Mouse (Mus musculus): Measurements from ENCODE around the gene Brms1l. TPM values are rescaled to one million over a fixed set of nuclear protein-coding genes. Genes with fewer than 3 reads are reported as not detected.

Brms1l gene
- polyA plus RNA-seq, 1 experiment from 2014 or later, result 45.1 TPM

DNA sequence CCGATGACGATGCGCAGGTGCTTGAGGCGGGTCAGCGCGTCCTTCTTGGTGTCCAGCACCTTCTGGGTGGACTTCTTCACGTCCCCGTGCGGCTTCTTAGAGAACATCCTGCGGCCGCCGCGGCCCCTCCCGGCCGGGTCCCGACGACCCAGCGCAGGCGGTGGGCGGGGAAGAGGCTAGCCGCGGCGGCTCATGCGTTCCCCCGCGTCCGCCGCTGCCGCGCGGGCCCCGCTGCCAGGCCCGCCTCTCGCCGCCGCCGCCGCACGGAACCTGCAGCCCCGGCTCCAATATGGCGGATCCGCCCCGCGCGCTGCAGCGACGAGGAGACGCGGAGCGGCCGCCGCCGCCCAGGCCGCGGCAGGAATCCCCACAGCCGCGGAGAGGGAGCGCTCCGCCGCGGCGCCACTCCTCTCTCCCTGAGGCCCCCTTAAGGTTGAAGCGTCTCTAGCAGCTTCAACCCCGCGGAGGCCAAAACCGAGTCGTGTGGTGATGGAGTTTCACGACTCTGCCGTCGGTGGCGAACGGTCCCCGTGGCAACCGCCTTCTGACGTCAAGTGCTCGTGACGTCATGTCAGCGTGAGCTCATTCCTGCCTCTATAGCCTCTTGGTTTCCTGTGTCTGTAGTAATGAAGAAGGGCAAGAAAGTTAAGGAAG lies 15.3 kb upstream of the Brms1l start, which contains the start of gene Ralgapa1:
Gene Ralgapa1, minus strand, starts transcription at position 507 of the 654 bp plus-strand sequence.
- WGBS, result under 1% methylated on average over 62 of the region's 78 CpGs
- Histone ChIP-seq H3K9ac (replicated peaks; ENCODE audit: low read depth, low read length) (peak within 1 kb of the TSS; percentile 85), H3K27ac (ENCODE audit: low read depth, low read length) (peak within 1 kb of the TSS; percentile 93), H3K36me3 (ENCODE audit: control insufficient read depth, insufficient read depth, low read length) (no peaks in the 10 kb centered on the region), H3K4me2 (ENCODE audit: low read depth, low read length) (peak within 1 kb of the TSS; percentile 52), H3K4me1 (ENCODE audit: control insufficient read depth, insufficient read depth, low read length) (peaks cover 8% of the 10 kb centered on the region; the same call in 1 of the 2 replicates), H3K9me3 (ENCODE audit: control insufficient read depth, low read length) (no peaks in the 10 kb centered on the region), H3K27me3 (ENCODE audit: control insufficient read depth, insufficient read depth, low read length) (no peaks in the 10 kb centered on the region), H3K4me3 (ENCODE audit: low read depth, low read length) (peak within 1 kb of the TSS; percentile 79)
- ATAC-seq (ENCODE audit: low read depth), result peak; percentile 95

DNA sequence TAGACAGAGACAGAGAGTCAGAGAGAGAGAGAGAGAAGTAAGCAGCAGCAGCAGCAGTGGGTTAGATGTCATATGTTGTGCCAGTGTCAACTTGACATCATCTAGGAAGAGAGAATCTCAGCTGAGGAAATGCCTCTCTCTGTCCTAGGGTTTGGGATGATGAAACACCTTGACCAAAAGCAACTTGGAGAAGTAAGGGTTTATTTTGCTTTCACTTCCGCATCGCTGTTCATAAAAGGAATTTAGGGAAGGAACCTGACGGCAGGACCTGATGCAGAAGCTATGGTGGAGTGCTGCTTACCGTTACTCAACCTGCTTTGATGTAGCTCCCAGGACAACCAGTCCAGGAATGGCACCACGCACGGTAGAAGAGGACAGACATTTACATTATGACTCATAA lies 12.1 kb upstream of the Brms1l start:
- WGBS, result 93% methylated on average over 6 of the region's 6 CpGs
- H3K9me3 ChIP-seq (ENCODE audit: control insufficient read depth, low read length), result no peaks in the 10 kb centered on the region
- no peaks in the 10 kb centered on the region for H3K27me3 ChIP-seq (ENCODE audit: control insufficient read depth, insufficient read depth, low read length)
- no peak overlapping the region for H3K4me3 ChIP-seq (ENCODE audit: low read depth, low read length)
- H3K9ac ChIP-seq (replicated peaks; ENCODE audit: low read depth, low read length), result no peak overlapping the region
- no peak for ATAC-seq (ENCODE audit: low read depth)
- peaks cover 7% of the 10 kb centered on the region; the same call in 1 of the 2 replicates for H3K4me1 ChIP-seq (ENCODE audit: control insufficient read depth, insufficient read depth, low read length)
- no peak overlapping the region for H3K4me2 ChIP-seq (ENCODE audit: low read depth, low read length)
- H3K36me3 ChIP-seq (ENCODE audit: control insufficient read depth, insufficient read depth, low read length), result no peaks in the 10 kb centered on the region
- no peak overlapping the region for H3K27ac ChIP-seq (ENCODE audit: low read depth, low read length)

DNA sequence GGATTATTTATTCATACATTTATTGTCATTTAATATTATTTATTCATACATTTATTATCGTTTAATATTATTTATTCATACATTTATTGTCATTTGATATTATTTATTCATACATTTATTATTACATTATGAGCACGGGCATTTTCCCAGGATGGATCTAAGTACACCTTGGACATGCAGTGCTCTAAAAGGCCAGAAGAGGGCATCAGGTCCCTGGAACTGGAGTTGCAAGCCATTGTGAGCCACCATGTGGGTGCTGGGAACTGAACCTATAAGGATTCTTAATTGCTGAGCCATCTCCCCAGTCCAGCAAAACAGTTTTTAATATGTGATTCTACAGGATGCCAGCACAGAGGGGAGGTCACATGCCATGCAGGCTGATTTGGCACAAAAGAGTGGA lies 10.6 kb upstream of the Brms1l start:
- Histone ChIP-seq H3K27ac (ENCODE audit: low read depth, low read length) (no peak overlapping the region), H3K36me3 (ENCODE audit: control insufficient read depth, insufficient read depth, low read length) (no peaks in the 10 kb centered on the region), H3K4me1 (ENCODE audit: control insufficient read depth, insufficient read depth, low read length) (no peaks in the 10 kb centered on the region), H3K27me3 (ENCODE audit: control insufficient read depth, insufficient read depth, low read length) (no peaks in the 10 kb centered on the region), H3K4me3 (ENCODE audit: low read depth, low read length) (no peak overlapping the region), H3K9ac (replicated peaks; ENCODE audit: low read depth, low read length) (no peak overlapping the region), H3K4me2 (ENCODE audit: low read depth, low read length) (no peak overlapping the region), H3K9me3 (ENCODE audit: control insufficient read depth, low read length) (no peaks in the 10 kb centered on the region)
- no peak for ATAC-seq (ENCODE audit: low read depth)
- 77% methylated on average over 2 of the region's 2 CpGs for WGBS

DNA sequence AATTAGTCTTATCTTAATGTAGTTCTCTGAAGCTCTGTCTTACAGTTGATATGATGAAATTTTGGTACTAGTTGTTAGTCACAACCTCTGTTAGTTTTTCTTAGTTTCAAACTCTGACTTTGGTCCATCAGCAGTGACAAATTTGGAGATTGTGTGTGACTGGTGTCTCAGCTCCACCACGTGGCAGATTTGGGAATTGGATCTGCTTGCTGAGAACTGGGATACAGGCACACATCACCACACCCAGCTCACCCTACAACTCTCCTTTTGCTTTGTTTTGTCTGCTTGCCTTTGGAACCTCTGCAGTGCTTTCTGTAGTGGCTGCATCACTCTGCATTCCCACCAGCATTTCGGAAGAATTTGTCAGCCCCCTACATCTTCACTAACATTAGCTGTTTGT lies 5.0 kb upstream of the Brms1l start:
- Histone ChIP-seq H3K4me3 (ENCODE audit: low read depth, low read length) (no peak overlapping the region), H3K36me3 (ENCODE audit: control insufficient read depth, insufficient read depth, low read length) (no peaks in the 10 kb centered on the region), H3K27me3 (ENCODE audit: control insufficient read depth, insufficient read depth, low read length) (no peaks in the 10 kb centered on the region), H3K9ac (replicated peaks; ENCODE audit: low read depth, low read length) (no peak overlapping the region), H3K9me3 (ENCODE audit: control insufficient read depth, low read length) (no peaks in the 10 kb centered on the region), H3K4me1 (ENCODE audit: control insufficient read depth, insufficient read depth, low read length) (no peaks in the 10 kb centered on the region), H3K4me2 (ENCODE audit: low read depth, low read length) (no peak overlapping the region), H3K27ac (ENCODE audit: low read depth, low read length) (no peak overlapping the region)
- 26% methylated on average over 2 of the region's 2 CpGs for whole genome bisulfite sequencing
- ATAC-seq (ENCODE audit: low read depth), result no peak

DNA sequence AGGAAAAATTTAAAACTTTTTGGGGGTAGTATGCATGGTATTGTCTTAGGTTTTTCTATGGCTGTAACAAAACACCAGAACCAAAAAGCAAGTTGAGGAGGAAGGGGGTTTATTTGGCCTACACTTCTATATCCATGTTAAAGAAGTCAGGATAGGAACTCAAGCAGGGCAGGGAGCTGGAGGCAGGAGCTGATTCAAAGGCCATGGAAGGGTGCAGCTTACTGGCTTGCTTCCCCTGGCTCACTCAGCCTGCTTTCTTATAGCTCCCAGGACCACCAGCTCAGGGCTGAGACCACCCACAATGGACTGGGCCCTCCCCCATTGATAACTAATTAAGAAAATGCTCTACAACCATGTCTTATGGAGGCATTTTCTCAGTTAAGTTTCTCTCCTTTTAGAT lies 3.2 kb upstream of the Brms1l start:
- Histone ChIP-seq H3K36me3 (ENCODE audit: control insufficient read depth, insufficient read depth, low read length) (no peaks in the 10 kb centered on the region), H3K27ac (ENCODE audit: low read depth, low read length) (no peak overlapping the region), H3K4me3 (ENCODE audit: low read depth, low read length) (no peak overlapping the region), H3K4me1 (ENCODE audit: control insufficient read depth, insufficient read depth, low read length) (peaks cover 3% of the 10 kb centered on the region; the same call in 1 of the 2 replicates), H3K4me2 (ENCODE audit: low read depth, low read length) (no peak overlapping the region), H3K27me3 (ENCODE audit: control insufficient read depth, insufficient read depth, low read length) (no peaks in the 10 kb centered on the region), H3K9ac (replicated peaks; ENCODE audit: low read depth, low read length) (no peak overlapping the region), H3K9me3 (ENCODE audit: control insufficient read depth, low read length) (no peaks in the 10 kb centered on the region)
- no peak for ATAC-seq (ENCODE audit: low read depth)

DNA sequence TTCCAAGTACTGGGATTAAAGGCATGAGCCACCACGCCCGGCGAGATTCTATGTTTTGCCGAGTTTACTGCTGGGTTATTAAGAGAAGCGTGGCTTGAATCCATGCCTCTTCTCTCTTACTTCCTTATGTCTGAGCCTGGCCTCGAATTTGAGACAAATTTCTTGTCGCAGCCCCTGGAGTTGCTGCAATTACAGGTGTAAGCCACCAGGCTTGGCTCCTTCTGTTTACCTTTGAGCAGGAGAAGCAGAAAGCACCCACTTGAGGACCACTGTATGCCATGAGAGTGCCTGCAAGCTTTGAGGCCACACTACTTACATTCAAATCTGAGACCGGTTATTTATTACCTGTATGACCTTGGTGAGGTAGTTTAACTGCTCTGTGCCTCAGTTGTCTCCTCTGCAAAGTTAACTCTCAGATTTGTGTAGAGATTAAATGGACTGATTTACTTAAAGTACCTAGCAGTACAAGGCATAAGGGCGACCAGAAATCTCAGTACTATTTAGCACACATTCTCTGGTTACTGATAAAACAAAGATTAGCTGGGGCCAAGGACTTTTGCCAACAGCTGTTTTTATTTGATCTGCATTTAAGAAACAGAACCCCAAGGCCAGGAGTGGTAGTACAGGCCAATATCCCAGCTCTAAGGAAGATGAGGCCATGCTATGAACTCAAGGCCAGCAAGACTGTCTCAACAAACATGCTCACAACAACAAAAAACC lies 2.1 kb upstream of the Brms1l start:
- Histone ChIP-seq H3K9me3 (ENCODE audit: control insufficient read depth, low read length) (no peaks in the 10 kb centered on the region), H3K27ac (ENCODE audit: low read depth, low read length) (no peak overlapping the region), H3K9ac (replicated peaks; ENCODE audit: low read depth, low read length) (no peak overlapping the region), H3K36me3 (ENCODE audit: control insufficient read depth, insufficient read depth, low read length) (no peaks in the 10 kb centered on the region), H3K4me1 (ENCODE audit: control insufficient read depth, insufficient read depth, low read length) (peaks cover 3% of the 10 kb centered on the region; the same call in 1 of the 2 replicates), H3K27me3 (ENCODE audit: control insufficient read depth, insufficient read depth, low read length) (no peaks in the 10 kb centered on the region), H3K4me3 (ENCODE audit: low read depth, low read length) (no peak overlapping the region), H3K4me2 (ENCODE audit: low read depth, low read length) (no peak overlapping the region)
- WGBS, result 70% methylated on average over 9 of the region's 9 CpGs
- ATAC-seq (ENCODE audit: low read depth), result no peak

DNA sequence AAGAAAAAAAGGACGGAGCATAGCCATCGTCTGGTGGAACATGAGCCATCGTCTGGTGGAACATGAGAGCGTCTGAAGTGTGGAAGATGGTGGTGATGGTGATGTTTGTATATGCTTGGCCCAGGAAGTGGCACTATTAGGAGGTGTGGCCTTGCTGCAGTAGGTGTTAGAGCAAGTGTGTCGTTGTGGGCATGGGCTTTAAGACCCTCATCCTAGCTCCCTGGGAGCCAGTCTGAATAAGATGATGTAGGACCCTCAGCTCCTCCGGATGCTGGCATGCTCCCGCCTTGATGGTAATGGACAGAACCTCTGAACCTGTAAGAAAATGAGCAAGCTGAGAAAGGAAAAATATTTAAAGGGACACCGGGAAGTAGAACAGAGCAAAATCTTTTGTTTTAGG lies 1.2 kb upstream of the Brms1l start:
- Histone ChIP-seq H3K4me1 (ENCODE audit: control insufficient read depth, insufficient read depth, low read length) (peaks cover 3% of the 10 kb centered on the region; the same call in 1 of the 2 replicates), H3K27me3 (ENCODE audit: control insufficient read depth, insufficient read depth, low read length) (no peaks in the 10 kb centered on the region), H3K36me3 (ENCODE audit: control insufficient read depth, insufficient read depth, low read length) (no peaks in the 10 kb centered on the region), H3K9ac (replicated peaks; ENCODE audit: low read depth, low read length) (no peak overlapping the region), H3K4me2 (ENCODE audit: low read depth, low read length) (no peak overlapping the region), H3K27ac (ENCODE audit: low read depth, low read length) (no peak overlapping the region), H3K4me3 (ENCODE audit: low read depth, low read length) (no peak overlapping the region), H3K9me3 (ENCODE audit: control insufficient read depth, low read length) (no peaks in the 10 kb centered on the region)
- ATAC-seq (ENCODE audit: low read depth), result no peak
- WGBS, result 91% methylated on average over 8 of the region's 8 CpGs

DNA sequence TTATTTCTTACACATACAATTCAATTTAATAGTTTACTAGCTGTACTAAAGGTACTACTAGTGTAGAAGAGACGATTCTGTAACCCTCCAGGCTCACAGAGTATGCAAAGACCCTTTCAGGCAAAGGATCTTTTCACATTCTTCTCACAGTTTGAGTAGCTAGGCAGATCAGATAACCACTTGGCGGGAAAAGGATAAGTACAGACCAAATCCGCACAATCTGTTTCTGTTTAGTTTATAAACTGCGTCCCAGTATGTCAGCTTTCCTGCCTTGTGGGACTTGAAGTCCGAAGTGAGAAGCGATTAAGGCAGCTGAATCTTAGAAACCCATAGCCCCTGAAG lies 296 bp upstream of the Brms1l start:
- Histone ChIP-seq H3K4me3 (ENCODE audit: low read depth, low read length) (peak overlapping the region; percentile 80), H3K27ac (ENCODE audit: low read depth, low read length) (peak overlapping the region; percentile 39; the same call in 1 of the 2 replicates), H3K36me3 (ENCODE audit: control insufficient read depth, insufficient read depth, low read length) (no peaks in the 10 kb centered on the region), H3K9me3 (ENCODE audit: control insufficient read depth, low read length) (no peaks in the 10 kb centered on the region), H3K9ac (replicated peaks; ENCODE audit: low read depth, low read length) (peak overlapping the region; percentile 68; the same call in 1 of the 2 replicates), H3K27me3 (ENCODE audit: control insufficient read depth, insufficient read depth, low read length) (no peaks in the 10 kb centered on the region), H3K4me2 (ENCODE audit: low read depth, low read length) (peak overlapping the region; percentile 52), H3K4me1 (ENCODE audit: control insufficient read depth, insufficient read depth, low read length) (peaks cover 3% of the 10 kb centered on the region; the same call in 1 of the 2 replicates)
- 0% methylated on average over 6 of the region's 6 CpGs for WGBS
- ATAC-seq (ENCODE audit: low read depth), result no peak

DNA sequence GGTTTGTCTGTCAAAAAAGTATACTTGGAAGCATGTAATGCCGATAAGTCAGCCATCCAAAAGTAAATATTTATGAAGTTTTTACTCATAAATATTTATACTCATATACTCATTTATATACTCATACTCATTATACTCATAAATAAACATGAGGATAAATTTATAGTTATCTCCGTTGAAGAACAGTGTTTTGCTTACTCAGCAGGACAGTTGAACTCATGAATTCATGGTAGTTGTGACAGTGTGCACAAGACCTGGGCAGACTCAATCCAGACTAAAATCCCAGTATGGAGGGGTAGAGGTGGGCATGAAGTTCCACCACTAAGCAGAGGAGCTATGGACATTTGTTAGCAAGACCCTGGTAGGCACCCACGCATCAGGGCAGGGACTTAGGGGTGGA lies 1.4 kb downstream of the Brms1l start:
- Histone ChIP-seq H3K27me3 (ENCODE audit: control insufficient read depth, insufficient read depth, low read length) (no peaks in the 10 kb centered on the region), H3K4me1 (ENCODE audit: control insufficient read depth, insufficient read depth, low read length) (peaks cover 3% of the 10 kb centered on the region; the same call in 1 of the 2 replicates), H3K9me3 (ENCODE audit: control insufficient read depth, low read length) (no peaks in the 10 kb centered on the region), H3K27ac (ENCODE audit: low read depth, low read length) (no peak overlapping the region), H3K36me3 (ENCODE audit: control insufficient read depth, insufficient read depth, low read length) (peaks cover 5% of the 10 kb centered on the region; the same call in 1 of the 2 replicates), H3K4me3 (ENCODE audit: low read depth, low read length) (no peak overlapping the region), H3K9ac (replicated peaks; ENCODE audit: low read depth, low read length) (no peak overlapping the region), H3K4me2 (ENCODE audit: low read depth, low read length) (peak overlapping the region; percentile 78)
- ATAC-seq (ENCODE audit: low read depth), result no peak
- WGBS, result 61% methylated on average over 3 of the region's 3 CpGs
